Mouse (Mus musculus): ENCODE measurements around the gene Cdh8.
"Not testable (repeated sequence)": the region's sequence is repeated elsewhere in the genome, so short reads cannot be mapped to it uniquely, and the experiment has no call there.

Gene Cdh8

GRCm38 (mm10) chr8:99285103-99285502 is 131.2 kb downstream of the Cdh8 start:
- DNase-seq (ENCODE audit: extremely low spot score) = no peak

- no peak for DNase-seq (ENCODE audit: extremely low spot score)
These were observed 135.9 kb downstream of the Cdh8 start for GRCm38 (mm10) chr8:99280375-99280774.

GRCm38 (mm10) chr8:99267133-99267532 is 149.1 kb downstream of the Cdh8 start:
- DNase-seq (ENCODE audit: extremely low spot score) = no peak

- DNase-seq (ENCODE audit: extremely low spot score) = no peak
These were observed 181.9 kb downstream of the Cdh8 start for GRCm38 (mm10) chr8:99234372-99234771.

GRCm38 (mm10) chr8:99223697-99224096 is 192.6 kb downstream of the Cdh8 start:
- no peak for DNase-seq (ENCODE audit: extremely low spot score)

- DNase-seq (ENCODE audit: extremely low spot score) = no peak
These were observed 211.1 kb downstream of the Cdh8 start for GRCm38 (mm10) chr8:99205194-99205593.

- no peak for DNase-seq (ENCODE audit: extremely low spot score)
These were observed 225.6 kb downstream of the Cdh8 start for GRCm38 (mm10) chr8:99190643-99191042.

- no peak for DNase-seq (ENCODE audit: extremely low spot score)
These were observed 229.4 kb downstream of the Cdh8 start for GRCm38 (mm10) chr8:99186879-99187278.

GRCm38 (mm10) chr8:99184186-99184585 is 232.1 kb downstream of the Cdh8 start:
- DNase-seq (ENCODE audit: extremely low spot score) = no peak

GRCm38 (mm10) chr8:99166966-99167365 is 249.3 kb downstream of the Cdh8 start:
- DNase-seq (ENCODE audit: extremely low spot score) = no peak

- no peak for DNase-seq (ENCODE audit: extremely low spot score)
These were observed 254.6 kb downstream of the Cdh8 start for GRCm38 (mm10) chr8:99161633-99162032.

- no peak for DNase-seq (ENCODE audit: extremely low spot score)
These were observed 270.8 kb downstream of the Cdh8 start for GRCm38 (mm10) chr8:99145436-99145835.

- DNase-seq (ENCODE audit: extremely low spot score) = not testable (repeated sequence)
These were observed 271.5 kb downstream of the Cdh8 start for GRCm38 (mm10) chr8:99144761-99145160.

- no peak for DNase-seq (ENCODE audit: extremely low spot score)
These were observed 317.8 kb downstream of the Cdh8 start for GRCm38 (mm10) chr8:99098453-99098852.

- no peak for DNase-seq (ENCODE audit: extremely low spot score)
These were observed 364.9 kb downstream of the Cdh8 start for GRCm38 (mm10) chr8:99051344-99051743.

- no peak for DNase-seq (ENCODE audit: extremely low spot score)
These were observed 367.5 kb downstream of the Cdh8 start for GRCm38 (mm10) chr8:99048664-99049363.

GRCm38 (mm10) chr8:99040423-99040822 is 375.8 kb downstream of the Cdh8 start:
- DNase-seq (ENCODE audit: extremely low spot score) = no peak

- no peak for DNase-seq (ENCODE audit: extremely low spot score)
These were observed 385.2 kb downstream of the Cdh8 start for GRCm38 (mm10) chr8:99031060-99031459.

Measured in embryo, embryonic 9.5 days (tissue).